Mouse (Mus musculus): ENCODE data around the gene Sugct. TPM values are rescaled to one million over a fixed set of nuclear protein-coding genes. Genes with fewer than 3 reads are reported as not detected.

Sugct gene
- polyA plus RNA-seq, 1 experiment from 2014 or later = 2.5 TPM

DNA sequence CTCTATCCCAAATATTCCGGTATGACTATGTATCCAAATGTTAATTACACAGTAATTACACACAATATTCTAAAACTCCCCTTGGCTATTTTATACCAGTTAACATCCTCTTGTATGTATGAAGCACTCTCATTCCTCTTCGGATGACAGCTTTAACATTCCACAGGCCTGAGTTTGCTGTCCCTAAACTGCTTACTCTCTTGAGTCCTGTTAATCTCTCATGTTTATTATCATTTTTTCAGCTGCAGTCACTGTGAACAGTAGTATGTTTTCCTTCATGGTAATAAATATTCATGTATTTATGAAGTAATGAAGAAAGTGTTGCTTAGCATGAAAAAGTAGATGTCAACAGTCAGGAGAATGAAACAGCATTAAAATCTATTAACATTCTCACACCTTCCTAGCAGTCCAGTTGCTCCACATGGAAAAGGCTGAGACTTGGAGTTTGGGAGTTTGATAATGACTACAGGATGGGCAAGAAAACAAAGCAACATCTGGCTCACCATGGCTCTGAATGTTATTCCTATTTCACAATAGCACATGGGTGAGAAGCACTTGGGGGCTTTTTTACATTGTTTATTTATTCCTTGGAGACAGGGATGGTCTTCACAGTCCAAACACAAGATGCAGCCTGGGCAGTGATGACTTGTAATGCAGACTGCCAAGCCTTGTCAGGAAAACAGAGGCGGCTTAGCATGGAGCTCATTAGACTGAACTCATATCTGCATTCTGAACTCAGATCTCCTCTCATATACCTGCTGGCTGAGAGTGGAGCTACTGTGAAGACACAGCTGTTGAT lies 651.7 kb downstream of the Sugct start:
- H3K27me3 ChIP-seq (ENCODE audit: control insufficient read depth, insufficient read depth, low read depth, low read length) = no peaks in the 10 kb centered on the region
- no peaks in the 10 kb centered on the region for H3K9me3 ChIP-seq (replicated peaks; ENCODE audit: control insufficient read depth, low read length, poor library complexity, severe bottlenecking)
- 91% methylated on average over 3 of the region's 3 CpGs for WGBS
- ATAC-seq = no peak
- H3K36me3 ChIP-seq (ENCODE audit: control insufficient read depth, insufficient read depth, low read length) = no peaks in the 10 kb centered on the region
- H3K4me2 ChIP-seq (ENCODE audit: low read length) = no peak overlapping the region
- H3K27ac ChIP-seq (ENCODE audit: low read length) = no peak overlapping the region
- no peak overlapping the region for H3K9ac ChIP-seq (ENCODE audit: low read depth, low read length)
- H3K4me3 ChIP-seq (ENCODE audit: low read depth, low read length) = no peak overlapping the region
- no peaks in the 10 kb centered on the region for H3K4me1 ChIP-seq (ENCODE audit: control insufficient read depth, insufficient read depth, low read length)

- Histone ChIP-seq H3K27ac (ENCODE audit: low read length) (no peak overlapping the region), H3K4me2 (ENCODE audit: low read length) (no peak overlapping the region), H3K9me3 (replicated peaks; ENCODE audit: control insufficient read depth, low read length, poor library complexity, severe bottlenecking) (no peaks in the 10 kb centered on the region), H3K27me3 (ENCODE audit: control insufficient read depth, insufficient read depth, low read depth, low read length) (no peaks in the 10 kb centered on the region), H3K4me3 (ENCODE audit: low read depth, low read length) (no peak overlapping the region), H3K9ac (ENCODE audit: low read depth, low read length) (no peak overlapping the region), H3K4me1 (ENCODE audit: control insufficient read depth, insufficient read depth, low read length) (no peaks in the 10 kb centered on the region), H3K36me3 (ENCODE audit: control insufficient read depth, insufficient read depth, low read length) (no peaks in the 10 kb centered on the region)
- WGBS = 88% methylated on average over 2 of the region's 2 CpGs
- ATAC-seq = no peak
Observed at GRCm38 (mm10) chr13:17042332-17042731, 653.0 kb downstream of the Sugct start.

DNA sequence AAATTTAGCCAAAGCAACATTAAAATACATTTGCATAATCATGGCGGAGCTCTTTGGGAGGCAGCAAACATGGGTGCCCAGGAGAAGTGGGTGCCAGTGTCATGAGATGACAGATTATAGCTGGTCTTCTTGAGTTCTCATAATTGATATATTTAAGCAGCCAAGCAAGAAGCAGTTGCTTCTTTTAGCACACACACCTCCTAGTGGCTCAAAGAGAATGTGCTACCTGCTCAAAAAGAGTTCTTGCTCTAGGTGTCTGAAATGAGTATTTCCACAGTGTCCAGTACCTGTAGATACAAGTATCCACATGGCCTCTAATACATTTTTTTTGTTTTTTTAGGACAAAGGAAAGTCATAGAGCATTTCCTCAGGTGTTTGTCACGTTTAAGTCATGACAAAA lies 655.6 kb downstream of the Sugct start:
- Histone ChIP-seq H3K9me3 (replicated peaks; ENCODE audit: control insufficient read depth, low read length, poor library complexity, severe bottlenecking) (no peaks in the 10 kb centered on the region), H3K4me2 (ENCODE audit: low read length) (no peak overlapping the region), H3K4me1 (ENCODE audit: control insufficient read depth, insufficient read depth, low read length) (no peaks in the 10 kb centered on the region), H3K27ac (ENCODE audit: low read length) (no peak overlapping the region), H3K36me3 (ENCODE audit: control insufficient read depth, insufficient read depth, low read length) (no peaks in the 10 kb centered on the region), H3K27me3 (ENCODE audit: control insufficient read depth, insufficient read depth, low read depth, low read length) (no peaks in the 10 kb centered on the region), H3K4me3 (ENCODE audit: low read depth, low read length) (no peak overlapping the region), H3K9ac (ENCODE audit: low read depth, low read length) (no peak overlapping the region)
- 77% methylated on average over 2 of the region's 2 CpGs for WGBS
- no peak for ATAC-seq

DNA sequence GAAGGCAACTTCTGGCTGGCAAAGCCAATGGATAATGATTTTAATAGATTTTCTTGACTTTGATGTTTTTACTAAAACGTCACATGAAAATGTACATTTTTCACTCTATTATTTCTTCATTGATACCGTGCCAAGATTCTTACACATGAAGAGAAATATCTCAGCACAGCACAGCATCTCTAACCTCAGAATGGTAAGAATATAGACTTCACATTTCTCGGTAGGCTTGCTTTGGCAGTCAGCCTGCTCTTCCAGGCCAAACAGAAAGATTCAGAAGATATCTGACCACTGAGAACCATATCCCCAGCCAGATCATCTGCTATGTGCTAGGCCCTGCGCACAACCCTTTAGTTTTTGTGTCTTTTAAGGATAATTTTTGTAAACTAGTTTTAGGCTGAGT lies 657.0 kb downstream of the Sugct start:
- Histone ChIP-seq H3K36me3 (ENCODE audit: control insufficient read depth, insufficient read depth, low read length) (no peaks in the 10 kb centered on the region), H3K4me1 (ENCODE audit: control insufficient read depth, insufficient read depth, low read length) (no peaks in the 10 kb centered on the region)
- WGBS = 93% methylated on average over 4 of the region's 4 CpGs

DNA sequence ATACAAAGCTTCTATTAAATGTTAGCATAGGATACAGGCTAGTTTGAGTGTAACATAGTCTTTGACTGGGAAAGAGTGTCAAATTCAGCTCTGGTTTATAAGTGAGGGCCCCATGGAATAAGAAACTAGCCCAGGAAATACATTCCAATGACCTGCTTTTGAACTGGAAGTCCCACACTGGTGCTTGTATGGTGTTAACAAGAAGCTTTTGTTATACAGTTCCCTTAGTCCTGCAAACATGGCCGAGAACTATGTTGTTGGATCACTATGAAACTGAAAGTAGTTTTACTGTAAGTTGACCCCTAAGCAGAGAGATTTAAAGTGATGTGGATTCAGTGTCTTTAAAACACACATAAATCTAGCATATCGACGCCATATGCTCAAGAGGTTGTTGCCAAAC lies 657.5 kb downstream of the Sugct start:
- ATAC-seq = no peak
- no peaks in the 10 kb centered on the region for H3K27me3 ChIP-seq (ENCODE audit: control insufficient read depth, insufficient read depth, low read depth, low read length)
- H3K9me3 ChIP-seq (replicated peaks; ENCODE audit: control insufficient read depth, low read length, poor library complexity, severe bottlenecking) = no peaks in the 10 kb centered on the region
- H3K36me3 ChIP-seq (ENCODE audit: control insufficient read depth, insufficient read depth, low read length) = no peaks in the 10 kb centered on the region
- no peaks in the 10 kb centered on the region for H3K4me1 ChIP-seq (ENCODE audit: control insufficient read depth, insufficient read depth, low read length)
- 90% methylated on average over 3 of the region's 3 CpGs for WGBS
- no peak overlapping the region for H3K4me3 ChIP-seq (ENCODE audit: low read depth, low read length)
- no peak overlapping the region for H3K9ac ChIP-seq (ENCODE audit: low read depth, low read length)
- H3K27ac ChIP-seq (ENCODE audit: low read length) = no peak overlapping the region
- no peak overlapping the region for H3K4me2 ChIP-seq (ENCODE audit: low read length)

More for the DNA sequence above, 657.0 kb downstream of the Sugct start:
- no peak for ATAC-seq
- Histone ChIP-seq H3K4me3 (ENCODE audit: low read depth, low read length) (no peak overlapping the region), H3K9me3 (replicated peaks; ENCODE audit: control insufficient read depth, low read length, poor library complexity, severe bottlenecking) (no peaks in the 10 kb centered on the region), H3K9ac (ENCODE audit: low read depth, low read length) (no peak overlapping the region), H3K4me2 (ENCODE audit: low read length) (no peak overlapping the region), H3K27me3 (ENCODE audit: control insufficient read depth, insufficient read depth, low read depth, low read length) (no peaks in the 10 kb centered on the region), H3K27ac (ENCODE audit: low read length) (no peak overlapping the region)

GRCm38 (mm10) chr13:17030761-17031160 lies 664.6 kb downstream of the Sugct start:
- no peak overlapping the region for H3K9ac ChIP-seq (ENCODE audit: low read depth, low read length)
- H3K4me2 ChIP-seq (ENCODE audit: low read length) = no peak overlapping the region
- WGBS = 87% methylated on average over 1 of the region's 1 CpGs
- no peak overlapping the region for H3K4me3 ChIP-seq (ENCODE audit: low read depth, low read length)
- no peaks in the 10 kb centered on the region for H3K36me3 ChIP-seq (ENCODE audit: control insufficient read depth, insufficient read depth, low read length)
- ATAC-seq = no peak
- H3K27me3 ChIP-seq (ENCODE audit: control insufficient read depth, insufficient read depth, low read depth, low read length) = no peaks in the 10 kb centered on the region
- H3K27ac ChIP-seq (ENCODE audit: low read length) = no peak overlapping the region
- no peaks in the 10 kb centered on the region for H3K4me1 ChIP-seq (ENCODE audit: control insufficient read depth, insufficient read depth, low read length)
- no peaks in the 10 kb centered on the region for H3K9me3 ChIP-seq (replicated peaks; ENCODE audit: control insufficient read depth, low read length, poor library complexity, severe bottlenecking)

GRCm38 (mm10) chr13:17028595-17028994 lies 666.8 kb downstream of the Sugct start:
- H3K4me2 ChIP-seq (ENCODE audit: low read length) = no peak overlapping the region
- H3K9ac ChIP-seq (ENCODE audit: low read depth, low read length) = no peak overlapping the region
- no peaks in the 10 kb centered on the region for H3K9me3 ChIP-seq (replicated peaks; ENCODE audit: control insufficient read depth, low read length, poor library complexity, severe bottlenecking)
- H3K27me3 ChIP-seq (ENCODE audit: control insufficient read depth, insufficient read depth, low read depth, low read length) = no peaks in the 10 kb centered on the region
- H3K27ac ChIP-seq (ENCODE audit: low read length) = no peak overlapping the region
- no peaks in the 10 kb centered on the region for H3K4me1 ChIP-seq (ENCODE audit: control insufficient read depth, insufficient read depth, low read length)
- WGBS = 48% methylated on average over 3 of the region's 3 CpGs
- ATAC-seq = no peak
- H3K4me3 ChIP-seq (ENCODE audit: low read depth, low read length) = no peak overlapping the region
- H3K36me3 ChIP-seq (ENCODE audit: control insufficient read depth, insufficient read depth, low read length) = no peaks in the 10 kb centered on the region

- H3K27ac ChIP-seq (ENCODE audit: low read length) = no peak overlapping the region
- H3K4me2 ChIP-seq (ENCODE audit: low read length) = no peak overlapping the region
- no peak overlapping the region for H3K4me3 ChIP-seq (ENCODE audit: low read depth, low read length)
- H3K4me1 ChIP-seq (ENCODE audit: control insufficient read depth, insufficient read depth, low read length) = no peaks in the 10 kb centered on the region
- 92% methylated on average over 4 of the region's 4 CpGs for WGBS
- H3K27me3 ChIP-seq (ENCODE audit: control insufficient read depth, insufficient read depth, low read depth, low read length) = no peaks in the 10 kb centered on the region
- H3K9me3 ChIP-seq (replicated peaks; ENCODE audit: control insufficient read depth, low read length, poor library complexity, severe bottlenecking) = no peaks in the 10 kb centered on the region
- no peak for ATAC-seq
- no peak overlapping the region for H3K9ac ChIP-seq (ENCODE audit: low read depth, low read length)
- no peaks in the 10 kb centered on the region for H3K36me3 ChIP-seq (ENCODE audit: control insufficient read depth, insufficient read depth, low read length)
Observed at GRCm38 (mm10) chr13:17027846-17028529, 667.4 kb downstream of the Sugct start.

GRCm38 (mm10) chr13:17027001-17027400 lies 668.4 kb downstream of the Sugct start:
- H3K27me3 ChIP-seq (ENCODE audit: control insufficient read depth, insufficient read depth, low read depth, low read length) = no peaks in the 10 kb centered on the region
- H3K9me3 ChIP-seq (replicated peaks; ENCODE audit: control insufficient read depth, low read length, poor library complexity, severe bottlenecking) = no peaks in the 10 kb centered on the region
- 71% methylated on average over 2 of the region's 2 CpGs for WGBS
- no peak for ATAC-seq
- H3K4me3 ChIP-seq (ENCODE audit: low read depth, low read length) = no peak overlapping the region
- no peaks in the 10 kb centered on the region for H3K4me1 ChIP-seq (ENCODE audit: control insufficient read depth, insufficient read depth, low read length)
- H3K9ac ChIP-seq (ENCODE audit: low read depth, low read length) = no peak overlapping the region
- H3K36me3 ChIP-seq (ENCODE audit: control insufficient read depth, insufficient read depth, low read length) = no peaks in the 10 kb centered on the region
- H3K27ac ChIP-seq (ENCODE audit: low read length) = no peak overlapping the region
- H3K4me2 ChIP-seq (ENCODE audit: low read length) = no peak overlapping the region

Data from midbrain, embryonic 16.5 days (tissue).